Mouse (Mus musculus) intestine, embryonic 16.5 days (tissue): ENCODE data around the gene Npas4. TPM values are rescaled to one million over a fixed set of nuclear protein-coding genes. Genes with fewer than 3 reads are reported as not detected.

Experiments
- polyA plus RNA-seq: library from polyadenylated mRNA; unstranded; fragments of >200 nt; fragmentation: Nextera tagmentation; extraction: Ambion mirVana; gene quantifications from 2 replicates; pipeline ENCODE4 v1.2.1, GENCODE M21; 2015

Npas4 gene
- polyA plus RNA-seq, 1 experiment from 2014 or later, result 0.22 TPM

Other genes with a start within 250 kb of the Npas4 start
- gene Rbm4b, start 233.8 kb downstream of the Npas4 start, polyA plus RNA-seq, result 38.5 and 41.6 TPM in 2 replicates
- gene Rbm4, start 196.4 kb downstream of the Npas4 start, polyA plus RNA-seq, result 47.3 and 49.4 TPM in 2 replicates
- 29.4 and 30.1 TPM in 2 replicates for gene Gm21992, start 178.7 kb downstream of the Npas4 start, polyA plus RNA-seq
- gene Rbm14, start 178.7 kb downstream of the Npas4 start, polyA plus RNA-seq, result 73.1 and 77.0 TPM in 2 replicates
- 61.4 and 65.8 TPM in 2 replicates for gene Ccs, start 151.0 kb downstream of the Npas4 start, polyA plus RNA-seq
- gene Ccdc87, start 150.9 kb downstream of the Npas4 start, polyA plus RNA-seq, result 0.06 TPM in 1 of 2 replicates, not detected in the other
- gene Ctsf, start 135.2 kb downstream of the Npas4 start, polyA plus RNA-seq, result 24.0 and 26.3 TPM in 2 replicates
- 1.1 and 1.3 TPM in 2 replicates for gene Actn3, start 112.4 kb downstream of the Npas4 start, polyA plus RNA-seq
- gene Zdhhc24, start 111.6 kb downstream of the Npas4 start, polyA plus RNA-seq, result 10.9 and 11.1 TPM in 2 replicates
- gene Bbs1, start 83.7 kb downstream of the Npas4 start, polyA plus RNA-seq, result 2.4 and 2.8 TPM in 2 replicates
- 137 and 138 TPM in 2 replicates for gene Dpp3, start 62.0 kb downstream of the Npas4 start, polyA plus RNA-seq
- gene Peli3, start 47.2 kb downstream of the Npas4 start, polyA plus RNA-seq, result 1.3 and 1.6 TPM in 2 replicates
- gene Mrpl11, start 28.2 kb downstream of the Npas4 start, polyA plus RNA-seq, result 88.1 and 98.2 TPM in 2 replicates
- 4.5 and 5.4 TPM in 2 replicates for gene Slc29a2, start 33.5 kb upstream of the Npas4 start, polyA plus RNA-seq
- 34.2 and 39.3 TPM in 2 replicates for gene B4gat1, start 48.5 kb upstream of the Npas4 start, polyA plus RNA-seq
- gene AC124502.3, start 48.6 kb upstream of the Npas4 start, polyA plus RNA-seq, result 0.92 and 1.5 TPM in 2 replicates
- 43.7 and 44.1 TPM in 2 replicates for gene Brms1, start 51.0 kb upstream of the Npas4 start, polyA plus RNA-seq
- gene Rin1, start 60.2 kb upstream of the Npas4 start, polyA plus RNA-seq, result 2.5 and 2.8 TPM in 2 replicates
- gene Cd248, start 77.8 kb upstream of the Npas4 start, polyA plus RNA-seq, result 42.8 and 49.6 TPM in 2 replicates
- 4.7 and 5.1 TPM in 2 replicates for gene Tmem151a, start 95.2 kb upstream of the Npas4 start, polyA plus RNA-seq
- gene Yif1a, start 98.2 kb upstream of the Npas4 start, polyA plus RNA-seq, result 155 and 176 TPM in 2 replicates
- 8.1 and 8.3 TPM in 2 replicates for gene Cnih2, start 108.2 kb upstream of the Npas4 start, polyA plus RNA-seq
- gene Rab1b, start 116.8 kb upstream of the Npas4 start, polyA plus RNA-seq, result 241 and 244 TPM in 2 replicates
- 12.7 and 13.6 TPM in 2 replicates for gene Klc2, start 128.2 kb upstream of the Npas4 start, polyA plus RNA-seq